9 mouse cellular contexts compared by ENCODE assay signal in genomic region chr8:119897933-119898332, GRCm38 (mm10). TPM values are rescaled to one million over a fixed set of nuclear protein-coding genes. Genes with fewer than 3 reads are reported as not detected.
A peak's percentile ranks its signal among the peaks of the same experiment; 100 is the strongest.
DNase-seq lines count a peak whose midpoint lies in the region; ATAC-seq and TF ChIP-seq lines count a peak whose summit lies in the region.
"Had no signal": no experiment of that assay in that cellular context is flagged by ENCODE, and none has a peak within 500 bp of the region (broad histone marks: within the 10 kb centered on the region; RNA-seq: fewer than 3 reads in every experiment).

No protein-coding gene starts in this region.

- H3K9me3 ChIP-seq in kidney, postnatal 0 days (replicated peaks; ENCODE audit: low read length), result no peaks in the 10 kb centered on the region
- H3K9me3 ChIP-seq in liver, embryonic 15.5 days (replicated peaks), result no peaks in the 10 kb centered on the region
- no peaks in the 10 kb centered on the region for H3K9me3 ChIP-seq in forebrain, embryonic 12.5 days

- 0 out of 2 replicates have a peak overlapping the region, but pooled peaks have one; percentile 15 for H3K9ac ChIP-seq in kidney, postnatal 0 days (ENCODE audit: low read depth, low read length)
- H3K9ac ChIP-seq in liver, embryonic 15.5 days, result no peak overlapping the region
- no peak overlapping the region for H3K9ac ChIP-seq in forebrain, embryonic 12.5 days

- H3K4me2 ChIP-seq in kidney, postnatal 0 days (ENCODE audit: low read length), result no peak overlapping the region
- peak overlapping the region; percentile 23; the same call in 1 of the 2 replicates for H3K4me2 ChIP-seq in liver, embryonic 15.5 days
- no peak overlapping the region for H3K4me2 ChIP-seq in forebrain, embryonic 12.5 days

- no peak overlapping the region for H3K27ac ChIP-seq in kidney, postnatal 0 days
- no peak overlapping the region for H3K27ac ChIP-seq in liver, embryonic 15.5 days (replicated peaks)
- H3K27ac ChIP-seq in forebrain, embryonic 12.5 days, result no peak overlapping the region

- ATAC-seq in kidney, postnatal 0 days (replicated peaks; ENCODE audit: low FRiP score, low read depth), result no peak
- 0 out of 2 replicates have a peak, but pooled peaks have one; percentile 52 for ATAC-seq in erythroid progenitor cell, adult 5-6 weeks (replicated peaks; ENCODE audit: low FRiP score, poor library complexity, severe bottlenecking)
- ATAC-seq in liver, embryonic 15.5 days (ENCODE audit: insufficient read depth), result peak; percentile 31; the same call in 1 of the 2 replicates
- ATAC-seq in forebrain, embryonic 12.5 days (ENCODE audit: low FRiP score), result no peak

- H3K36me3 ChIP-seq in kidney, postnatal 0 days (ENCODE audit: insufficient read depth, low read length), result no peaks in the 10 kb centered on the region
- H3K36me3 ChIP-seq in liver, embryonic 15.5 days (replicated peaks), result no peaks in the 10 kb centered on the region
- no peaks in the 10 kb centered on the region for H3K36me3 ChIP-seq in forebrain, embryonic 12.5 days (replicated peaks)

- no peak for DNase-seq in kidney, postnatal 0 days (ENCODE audit: low spot score)
- DNase-seq in kidney, postnatal 36 days, result no peak
- DNase-seq in thymus, postnatal 14 days, result peak; percentile 64
- DNase-seq in layer of hippocampus, adult 11-12 months (ENCODE audit: low spot score), result no peak
- DNase-seq: gastrocnemius, postnatal 14 days had no signal

- 15% methylated on average over 13 of the region's 13 CpGs for WGBS in kidney, postnatal 0 days
- WGBS in liver, embryonic 15.5 days (ENCODE audit: insufficient replicate concordance), result 5% methylated on average over 13 of the region's 13 CpGs
- 25% methylated on average over 13 of the region's 13 CpGs for WGBS in forebrain, embryonic 12.5 days

- H3K4me1 ChIP-seq in kidney, postnatal 0 days (replicated peaks; ENCODE audit: insufficient read depth, low read length), result 0 out of 2 replicates have a peak, but pooled peaks cover 12% of the 10 kb centered on the region
- H3K4me1 ChIP-seq in liver, embryonic 15.5 days (replicated peaks), result peaks cover 19% of the 10 kb centered on the region
- H3K4me1 ChIP-seq in forebrain, embryonic 12.5 days, result no peaks in the 10 kb centered on the region

- no peaks in the 10 kb centered on the region for H3K27me3 ChIP-seq in kidney, postnatal 0 days (ENCODE audit: insufficient read depth, low read length)
- H3K27me3 ChIP-seq in liver, embryonic 15.5 days, result peaks cover 60% of the 10 kb centered on the region
- peaks cover 42% of the 10 kb centered on the region for H3K27me3 ChIP-seq in forebrain, embryonic 12.5 days

- TF ChIP-seq CTCF in kidney, postnatal 0 days (IDR thresholded peaks at IDR 0.05; ENCODE audit: low read depth), result no peak

- H3K4me3 ChIP-seq in kidney, postnatal 0 days (replicated peaks; ENCODE audit: low read depth, low read length), result no peak overlapping the region
- H3K4me3 ChIP-seq in liver, embryonic 15.5 days (replicated peaks), result no peak overlapping the region
- no peak overlapping the region for H3K4me3 ChIP-seq in forebrain, embryonic 12.5 days (replicated peaks)

RNA-seq across cellular contexts. Expression of gene Usp10, which starts 12.2 kb away (rescaled TPM):
- 93.5 and 97.5 TPM in 2 replicates for polyA plus RNA-seq in kidney, postnatal 0 days (2015; fragmentation: Nextera tagmentation; extraction: Ambion mirVana)
- total RNA-seq in erythroid progenitor cell, adult 5-6 weeks (2015; ENCODE audit: low replicate concordance), result 47.8 and 119 TPM in 2 replicates
- total RNA-seq in erythroid progenitor cell, adult 5-6 weeks (2017; ENCODE audit: low replicate concordance), result 77.7 and 112 TPM in 2 replicates
- polyA plus RNA-seq in liver, embryonic 15.5 days (2015; fragmentation: Nextera tagmentation; extraction: Ambion mirVana), result 76.7 and 91.5 TPM in 2 replicates
- 167 and 176 TPM in 2 replicates for polyA plus RNA-seq in forebrain, embryonic 12.5 days (2016; fragmentation: Nextera tagmentation; extraction: Ambion mirVana)

RNA-seq across cellular contexts. Expression of gene Gm20388, which starts 12.7 kb away (rescaled TPM):
- polyA plus RNA-seq in kidney, postnatal 0 days (2015; fragmentation: Nextera tagmentation; extraction: Ambion mirVana), result not detected in 2 replicates
- total RNA-seq in erythroid progenitor cell, adult 5-6 weeks (2015; ENCODE audit: low replicate concordance), result 4.2 and 5.0 TPM in 2 replicates
- 7.4 TPM in 1 of 2 replicates, not detected in the other for total RNA-seq in erythroid progenitor cell, adult 5-6 weeks (2017; ENCODE audit: low replicate concordance)
- polyA plus RNA-seq in liver, embryonic 15.5 days (2015; fragmentation: Nextera tagmentation; extraction: Ambion mirVana), result 3.0 TPM in 1 of 2 replicates, not detected in the other
- 5.6 TPM in 1 of 2 replicates, not detected in the other for polyA plus RNA-seq in forebrain, embryonic 12.5 days (2016; fragmentation: Nextera tagmentation; extraction: Ambion mirVana)
- polyA plus RNA-seq: embryonic facial prominence, embryonic 14.5 days had no signal

RNA-seq across cellular contexts. Expression of gene Klhl36, which starts 35.9 kb away (rescaled TPM):
- polyA plus RNA-seq in kidney, postnatal 0 days (2015; fragmentation: Nextera tagmentation; extraction: Ambion mirVana), result 22.1 and 22.5 TPM in 2 replicates
- 1.1 TPM in 1 of 2 replicates, not detected in the other for total RNA-seq in erythroid progenitor cell, adult 5-6 weeks (2015; ENCODE audit: low replicate concordance)
- 1.8 and 2.3 TPM in 2 replicates for total RNA-seq in erythroid progenitor cell, adult 5-6 weeks (2017; ENCODE audit: low replicate concordance)
- polyA plus RNA-seq in liver, embryonic 15.5 days (2015; fragmentation: Nextera tagmentation; extraction: Ambion mirVana), result 3.9 and 4.3 TPM in 2 replicates
- 9.9 and 10.9 TPM in 2 replicates for polyA plus RNA-seq in forebrain, embryonic 12.5 days (2016; fragmentation: Nextera tagmentation; extraction: Ambion mirVana)

RNA-seq across cellular contexts. Expression of gene Cotl1, which starts 57.6 kb away (rescaled TPM):
- polyA plus RNA-seq in kidney, postnatal 0 days (2015; fragmentation: Nextera tagmentation; extraction: Ambion mirVana), result 101 and 117 TPM in 2 replicates
- total RNA-seq in erythroid progenitor cell, adult 5-6 weeks (2015; ENCODE audit: low replicate concordance), result 17.2 and 53.0 TPM in 2 replicates
- total RNA-seq in erythroid progenitor cell, adult 5-6 weeks (2017; ENCODE audit: low replicate concordance), result 60.7 and 71.3 TPM in 2 replicates
- polyA plus RNA-seq in liver, embryonic 15.5 days (2015; fragmentation: Nextera tagmentation; extraction: Ambion mirVana), result 31.9 and 33.3 TPM in 2 replicates
- polyA plus RNA-seq in forebrain, embryonic 12.5 days (2016; fragmentation: Nextera tagmentation; extraction: Ambion mirVana), result 148 and 282 TPM in 2 replicates

Comparison
In these comparisons a context has a peak if more than half of its experiments do, and no peak if none do; other contexts are left out.
1. ATAC-seq: peak in erythroid progenitor cell, adult 5-6 weeks (single experiment) and liver, embryonic 15.5 days (single experiment); none in kidney, postnatal 0 days (single experiment) and forebrain, embryonic 12.5 days (single experiment).